Mouse (Mus musculus) myocyte (in vitro differentiated cells): Measurements from ENCODE around the gene Pard3b. TPM values are rescaled to one million over a fixed set of nuclear protein-coding genes. Genes with fewer than 3 reads are reported as not detected.

Experiments used
- H3K27me3 ChIP-seq: one replicate; pipeline ENCODE4 v1.6.1; 2011; ENCODE audit not compliant: control insufficient read depth, insufficient read depth, insufficient read length
- H3K36me3 ChIP-seq: one replicate; pipeline ENCODE4 v1.6.1; 2011; ENCODE audit not compliant: control insufficient read depth, insufficient read depth
- H3K4me2 ChIP-seq: one replicate; pipeline ENCODE4 v1.6.1; 2011; ENCODE audit warnings: low read depth, control low read depth
- H3K4me3 ChIP-seq: one replicate; pipeline ENCODE4 v1.5.1; 2011; ENCODE audit warnings: mild to moderate bottlenecking, control low read depth, moderate library complexity
- H3K79me2 ChIP-seq: one replicate; pipeline ENCODE4 v1.6.1; 2011; ENCODE audit not compliant: control insufficient read depth, insufficient read depth
- H3ac ChIP-seq: one replicate; pipeline ENCODE4 v1.6.1; 2011; ENCODE audit not compliant: control insufficient read depth, insufficient read length
- CEBPB ChIP-seq: IDR thresholded peaks from 2 replicates; pipeline ENCODE4 v1.6.1; 2011; ENCODE audit warnings: mild to moderate bottlenecking, moderate library complexity; ENCODE audit not compliant: poor library complexity, insufficient read depth, severe bottlenecking
- E2F4 ChIP-seq: IDR thresholded peaks from one replicate; pipeline ENCODE4 v1.6.1; 2011; ENCODE audit warnings: mild to moderate bottlenecking, control low read depth, moderate library complexity; ENCODE audit not compliant: insufficient read depth
- MAX ChIP-seq: IDR thresholded peaks from one replicate; pipeline ENCODE4 v1.6.1; 2011; ENCODE audit warnings: low read depth, mild to moderate bottlenecking, control low read depth
- MYOD1 ChIP-seq, 3 experiments: IDR thresholded peaks; one replicate each; pipeline ENCODE4 v1.6.1; 2011; ENCODE audit warnings: control low read depth in 2 of 3, low read depth in 2 of 3, mild to moderate bottlenecking in 2 of 3, moderate library complexity in 1 of 3; ENCODE audit not compliant: insufficient read length in 2 of 3, control insufficient read depth in 1 of 3
- MYOG ChIP-seq, 3 experiments: IDR thresholded peaks; one replicate each; pipeline ENCODE4 v1.6.1; 2011; ENCODE audit warnings: control low read depth in 2 of 3, low read depth in 2 of 3, mild to moderate bottlenecking in 2 of 3; ENCODE audit not compliant: insufficient read length in 2 of 3, control insufficient read depth in 1 of 3, insufficient read depth in 1 of 3
- POLR2A ChIP-seq: IDR thresholded peaks from one replicate; pipeline ENCODE4 v1.6.1; 2011; ENCODE audit warnings: low read depth, mild to moderate bottlenecking, control low read depth, moderate library complexity; ENCODE audit not compliant: insufficient read length
- POLR2AphosphoS2 ChIP-seq: IDR thresholded peaks from one replicate; pipeline ENCODE4 v1.6.1; 2011; ENCODE audit warnings: low read depth, control low read depth; ENCODE audit not compliant: insufficient read length
- REST ChIP-seq: IDR thresholded peaks from one replicate; pipeline ENCODE4 v1.6.1; 2011; ENCODE audit warnings: mild to moderate bottlenecking, control low read depth, moderate library complexity; ENCODE audit not compliant: insufficient read depth, insufficient read length
- SRF ChIP-seq: IDR thresholded peaks from one replicate; pipeline ENCODE4 v1.6.1; 2011; ENCODE audit warnings: low read depth; ENCODE audit not compliant: control insufficient read depth, insufficient read length
- TCF12 ChIP-seq: IDR thresholded peaks from one replicate; pipeline ENCODE4 v1.6.1; 2011; ENCODE audit warnings: mild to moderate bottlenecking, control low read depth; ENCODE audit not compliant: poor library complexity, insufficient read depth, severe bottlenecking
- TCF3 ChIP-seq: IDR thresholded peaks from one replicate; pipeline ENCODE4 v1.6.1; 2011; ENCODE audit warnings: low read depth, control low read depth; ENCODE audit not compliant: insufficient read length
- USF1 ChIP-seq: IDR thresholded peaks from one replicate; pipeline ENCODE4 v1.6.1; 2011; ENCODE audit warnings: low read depth, mild to moderate bottlenecking, control low read depth, moderate library complexity
- polyA plus RNA-seq: library from polyadenylated mRNA; unstranded; fragments of >200 nt; fragmentation: generic; extraction: Trizol; gene quantifications from one replicate; pipeline ENCODE4 v1.2.1, GENCODE M21; 2012; ENCODE audit warnings: missing spikeins

Pard3b gene
- polyA plus RNA-seq, 1 experiment: 0.17 TPM

- no peak overlapping the region for H3K4me3 ChIP-seq
- H3K4me2 ChIP-seq: no peak overlapping the region
- no peak overlapping the region for H3ac ChIP-seq
- TF ChIP-seq TCF12 (no peak), E2F4 (no peak), MYOD1 (IDR thresholded peaks at IDR 0.05; ENCODE audit: control insufficient read depth in 1 of 3, insufficient read length in 2 of 3, low read depth in 2 of 3) (no peak), POLR2A (no peak), TCF3 (no peak), MAX (no peak)
- no peaks in the 10 kb centered on the region for H3K79me2 ChIP-seq
- H3K27me3 ChIP-seq: no peaks in the 10 kb centered on the region
- H3K36me3 ChIP-seq: no peaks in the 10 kb centered on the region
These were observed 543.0 kb downstream of the Pard3b start for GRCm38 (mm10) chr1:62181638-62182037.

GRCm38 (mm10) chr1:62182634-62183033 lies 544.0 kb downstream of the Pard3b start:
- TF ChIP-seq POLR2AphosphoS2 (no peak), MYOG (IDR thresholded peaks at IDR 0.05; ENCODE audit: control insufficient read depth in 1 of 3, insufficient read depth in 1 of 3, insufficient read length in 2 of 3, low read depth in 2 of 3) (no peak), CEBPB (no peak), MAX (no peak), REST (no peak), TCF3 (no peak), E2F4 (no peak), TCF12 (no peak), MYOD1 (IDR thresholded peaks at IDR 0.05; ENCODE audit: control insufficient read depth in 1 of 3, insufficient read length in 2 of 3, low read depth in 2 of 3) (no peak), POLR2A (no peak), USF1 (no peak)
- Histone ChIP-seq H3ac (no peak overlapping the region), H3K27me3 (no peaks in the 10 kb centered on the region), H3K36me3 (no peaks in the 10 kb centered on the region), H3K79me2 (no peaks in the 10 kb centered on the region), H3K4me3 (no peak overlapping the region), H3K4me2 (no peak overlapping the region)

GRCm38 (mm10) chr1:62190786-62191185 lies 552.2 kb downstream of the Pard3b start:
- Histone ChIP-seq H3K36me3 (no peaks in the 10 kb centered on the region), H3K4me2 (no peak overlapping the region), H3K4me3 (no peak overlapping the region), H3ac (no peak overlapping the region), H3K27me3 (no peaks in the 10 kb centered on the region), H3K79me2 (no peaks in the 10 kb centered on the region)
- TF ChIP-seq REST (no peak), POLR2AphosphoS2 (no peak), CEBPB (no peak), POLR2A (no peak), MYOD1 (IDR thresholded peaks at IDR 0.05; ENCODE audit: control insufficient read depth in 1 of 3, insufficient read length in 2 of 3, low read depth in 2 of 3) (no peak), MYOG (IDR thresholded peaks at IDR 0.05; ENCODE audit: control insufficient read depth in 1 of 3, insufficient read depth in 1 of 3, insufficient read length in 2 of 3, low read depth in 2 of 3) (no peak)

- TF ChIP-seq TCF3 (no peak), POLR2AphosphoS2 (no peak), TCF12 (no peak), USF1 (no peak), SRF (no peak), REST (no peak), MYOD1 (IDR thresholded peaks at IDR 0.05; ENCODE audit: control insufficient read depth in 1 of 3, insufficient read length in 2 of 3, low read depth in 2 of 3) (no peak), POLR2A (no peak), E2F4 (no peak), CEBPB (no peak), MAX (no peak), MYOG (IDR thresholded peaks at IDR 0.05; ENCODE audit: control insufficient read depth in 1 of 3, insufficient read depth in 1 of 3, insufficient read length in 2 of 3, low read depth in 2 of 3) (no peak)
- Histone ChIP-seq H3K4me2 (no peak overlapping the region), H3K79me2 (no peaks in the 10 kb centered on the region), H3K36me3 (no peaks in the 10 kb centered on the region), H3ac (no peak overlapping the region), H3K4me3 (no peak overlapping the region), H3K27me3 (peaks cover 3% of the 10 kb centered on the region)
These were observed 558.9 kb downstream of the Pard3b start for GRCm38 (mm10) chr1:62197515-62197914.

GRCm38 (mm10) chr1:62200919-62201318 lies 562.3 kb downstream of the Pard3b start:
- Histone ChIP-seq H3K79me2 (no peaks in the 10 kb centered on the region), H3K36me3 (no peaks in the 10 kb centered on the region), H3K4me2 (no peak overlapping the region), H3K27me3 (peaks cover 3% of the 10 kb centered on the region), H3K4me3 (no peak overlapping the region), H3ac (no peak overlapping the region)
- TF ChIP-seq TCF12 (no peak), TCF3 (no peak), MYOG (IDR thresholded peaks at IDR 0.05; ENCODE audit: control insufficient read depth in 1 of 3, insufficient read depth in 1 of 3, insufficient read length in 2 of 3, low read depth in 2 of 3) (no peak), POLR2AphosphoS2 (no peak), MYOD1 (IDR thresholded peaks at IDR 0.05; ENCODE audit: control insufficient read depth in 1 of 3, insufficient read length in 2 of 3, low read depth in 2 of 3) (no peak), REST (no peak), E2F4 (no peak), POLR2A (no peak), USF1 (no peak), SRF (no peak), CEBPB (no peak), MAX (no peak)
